Mouse (Mus musculus): ENCODE data around the gene Tchh. TPM values are rescaled to one million over a fixed set of nuclear protein-coding genes. Genes with fewer than 3 reads are reported as not detected.
"Not testable (repeated sequence)": the region's sequence is repeated elsewhere in the genome, so short reads cannot be mapped to it uniquely, and the experiment has no call there.

Gene Tchh
- polyA plus RNA-seq, 2 experiments from 2014 or later, result not detected

DNA sequence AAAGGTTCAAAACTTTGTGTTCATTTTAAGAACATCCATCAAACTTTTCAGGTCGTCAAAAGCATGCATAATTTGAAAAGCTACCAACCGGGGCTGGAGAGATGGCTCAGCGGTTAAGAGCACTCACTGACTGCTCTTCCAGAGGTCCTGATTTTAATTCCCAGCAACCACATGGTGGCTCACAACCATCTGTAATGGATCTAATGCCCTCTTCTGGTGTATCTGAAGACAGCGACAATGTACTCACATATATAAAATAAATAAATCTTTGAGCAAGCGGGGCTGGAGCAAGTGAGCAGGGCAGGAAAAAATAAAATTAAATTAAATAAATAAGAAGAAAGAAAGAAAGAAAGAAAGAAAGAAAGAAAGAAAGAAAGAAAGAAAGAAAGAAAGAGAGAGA, 52.6 kb downstream of the Tchh start:
- ATAC-seq, result not testable (repeated sequence)

GRCm38 (mm10) chr3:93497131-93497530, 55.0 kb downstream of the Tchh start:
- ATAC-seq, result no peak

Other genes starting within 250 kb of the Tchh start
- gene Flg2, start 245.1 kb upstream of the Tchh start, polyA plus RNA-seq (2017; shearing (Covaris generic)), result not detected
- not detected for gene Flg, start 168.8 kb upstream of the Tchh start, polyA plus RNA-seq (2017; shearing (Covaris generic))
- not detected for gene Hrnr, start 122.6 kb upstream of the Tchh start, polyA plus RNA-seq (2017; shearing (Covaris generic))
- not detected for gene Rptn, start 48.6 kb upstream of the Tchh start, polyA plus RNA-seq (2017; shearing (Covaris generic))
- gene Tchhl1, start 26.4 kb downstream of the Tchh start, polyA plus RNA-seq (2017; shearing (Covaris generic)), result not detected
- gene S100a11, start 78.2 kb downstream of the Tchh start, polyA plus RNA-seq (2017; shearing (Covaris generic)), result 100 to 1,000 TPM; 613 to 644 TPM
- gene S100a10, start 112.8 kb downstream of the Tchh start, polyA plus RNA-seq (2017; shearing (Covaris generic)), result 100 to 1,000 TPM; 693 to 848 TPM
- not detected for gene Tdpoz2, start 210.4 kb downstream of the Tchh start, polyA plus RNA-seq (2017; shearing (Covaris generic))
- not detected for gene Tdpoz1, start 234.0 kb downstream of the Tchh start, polyA plus RNA-seq (2017; shearing (Covaris generic))

Data from CD4-positive, CD25-positive, alpha-beta regulatory T cell, adult 4 months (primary cell).